Comparison of ENCODE assay signal across 7 mouse cellular contexts in genomic region chr8:105565952-105566702, GRCm38 (mm10). TPM values are rescaled to one million over a fixed set of nuclear protein-coding genes. Genes with fewer than 3 reads are reported as not detected.
DNase-seq lines count a peak whose midpoint lies in the region; ATAC-seq lines count a peak whose summit lies in the region.

Gene Atp6v0d1, minus strand, starts transcription at chr8:105566047.

- peak within 1 kb of the TSS; percentile 83 for H3K4me2 ChIP-seq in embryonic facial prominence, embryonic 12.5 days (replicated peaks)
- peak within 1 kb of the TSS; percentile 93 for H3K4me2 ChIP-seq in limb, embryonic 11.5 days (ENCODE audit: low read depth, severe bottlenecking)
- peak within 1 kb of the TSS; percentile 88 for H3K4me2 ChIP-seq in midbrain, embryonic 14.5 days (ENCODE audit: low read length)

- no peaks in the 10 kb centered on the region for H3K36me3 ChIP-seq in embryonic facial prominence, embryonic 12.5 days
- H3K36me3 ChIP-seq in limb, embryonic 11.5 days (ENCODE audit: control insufficient read depth, insufficient read depth, low read length) = no peaks in the 10 kb centered on the region
- no peaks in the 10 kb centered on the region; the same call in 1 of the 2 replicates for H3K36me3 ChIP-seq in midbrain, embryonic 14.5 days (ENCODE audit: control insufficient read depth, insufficient read depth, low read length)

- peaks cover 20% of the 10 kb centered on the region for H3K4me1 ChIP-seq in embryonic facial prominence, embryonic 12.5 days
- H3K4me1 ChIP-seq in limb, embryonic 11.5 days (ENCODE audit: control insufficient read depth, insufficient read depth, low read length) = peaks cover 8% of the 10 kb centered on the region
- peaks cover 24% of the 10 kb centered on the region for H3K4me1 ChIP-seq in midbrain, embryonic 14.5 days (ENCODE audit: control insufficient read depth, insufficient read depth, low read length)

- peak; percentile 99 for ATAC-seq in embryonic facial prominence, embryonic 12.5 days (ENCODE audit: insufficient number of reproducible peaks, insufficient read depth, low FRiP score, low TSS enrichment)
- peak; percentile 99 for ATAC-seq in limb, embryonic 11.5 days (ENCODE audit: insufficient number of reproducible peaks, low FRiP score, low TSS enrichment, low read depth)
- ATAC-seq in midbrain, embryonic 14.5 days (ENCODE audit: low FRiP score, low TSS enrichment) = peak; percentile 98

- peak within 1 kb of the TSS; percentile 84 for H3K9ac ChIP-seq in embryonic facial prominence, embryonic 12.5 days
- peak within 1 kb of the TSS; percentile 73 for H3K9ac ChIP-seq in limb, embryonic 11.5 days (ENCODE audit: low read length)
- peak within 1 kb of the TSS; percentile 91 for H3K9ac ChIP-seq in midbrain, embryonic 14.5 days (replicated peaks; ENCODE audit: low read length)

- no peaks in the 10 kb centered on the region for H3K9me3 ChIP-seq in embryonic facial prominence, embryonic 12.5 days
- no peaks in the 10 kb centered on the region for H3K9me3 ChIP-seq in limb, embryonic 11.5 days (ENCODE audit: control insufficient read depth, low read length)
- no peaks in the 10 kb centered on the region for H3K9me3 ChIP-seq in midbrain, embryonic 14.5 days (ENCODE audit: control insufficient read depth, low read length)

- 5% methylated on average over 51 of the region's 53 CpGs for WGBS in embryonic facial prominence, embryonic 12.5 days
- WGBS in limb, embryonic 11.5 days = 3% methylated on average over 53 of the region's 53 CpGs
- 2% methylated on average over 52 of the region's 53 CpGs for WGBS in midbrain, embryonic 14.5 days

- peak; percentile 100 for DNase-seq in adrenal gland, postnatal 25 days
- peak; percentile 100 for DNase-seq in heart, adult 11 months
- DNase-seq in kidney, adult 18-20 months = peak; percentile 99
- peak; percentile 99 for DNase-seq in limb, embryonic 11.5 days (ENCODE audit: low spot score)
- peak; percentile 100 for DNase-seq in midbrain, embryonic 14.5 days
- DNase-seq in spleen, adult 18-20 months = peak; percentile 96 to 99

- H3K4me3 ChIP-seq in embryonic facial prominence, embryonic 12.5 days = peak within 1 kb of the TSS; percentile 93
- H3K4me3 ChIP-seq in limb, embryonic 11.5 days (ENCODE audit: low read depth, low read length) = peak within 1 kb of the TSS; percentile 90
- H3K4me3 ChIP-seq in midbrain, embryonic 14.5 days (replicated peaks; ENCODE audit: low read depth, low read length) = peak within 1 kb of the TSS; percentile 94

- H3K27me3 ChIP-seq in embryonic facial prominence, embryonic 12.5 days = peaks cover 6% of the 10 kb centered on the region; the same call in 1 of the 2 replicates
- no peaks in the 10 kb centered on the region for H3K27me3 ChIP-seq in limb, embryonic 11.5 days (ENCODE audit: control insufficient read depth, insufficient read depth, low read length)
- H3K27me3 ChIP-seq in midbrain, embryonic 14.5 days (ENCODE audit: control insufficient read depth, insufficient read depth, low read length) = no peaks in the 10 kb centered on the region

- H3K27ac ChIP-seq in embryonic facial prominence, embryonic 12.5 days = peak within 1 kb of the TSS; percentile 63
- no peak within 1 kb of the TSS for H3K27ac ChIP-seq in limb, embryonic 11.5 days (replicated peaks; ENCODE audit: low read depth, low read length)
- peak within 1 kb of the TSS; percentile 87 for H3K27ac ChIP-seq in midbrain, embryonic 14.5 days (replicated peaks; ENCODE audit: low read depth, low read length)

RNA-seq across cellular contexts. Expression of gene Atp6v0d1, which starts in this region (rescaled TPM):
- total RNA-seq in adrenal gland, postnatal 25 days (2021) = 108 and 110 TPM in 2 replicates
- polyA plus RNA-seq in embryonic facial prominence, embryonic 12.5 days (2016; fragmentation: Nextera tagmentation; extraction: Ambion mirVana) = 75.4 and 84.3 TPM in 2 replicates
- 71.7 and 81.5 TPM in 2 replicates for polyA plus RNA-seq in limb, embryonic 11.5 days (2014; fragmentation: Nextera tagmentation; extraction: Ambion mirVana)
- polyA plus RNA-seq in midbrain, embryonic 14.5 days (2014; fragmentation: Nextera tagmentation; extraction: Ambion mirVana) = 227 and 250 TPM in 2 replicates
